Mouse (Mus musculus) intestine, embryonic 16.5 days (tissue): ENCODE measurements around the gene Sertad1. TPM values are rescaled to one million over a fixed set of nuclear protein-coding genes. Genes with fewer than 3 reads are reported as not detected.

Experiments used
- ATAC-seq: fragments of 200-750 bp; cut with Nextera tagmentation; 2 replicates; pipeline ENCODE4 v1.8.0; 2017; ENCODE audit warnings: moderate TSS enrichment, moderate library complexity
- H3K27ac ChIP-seq: fragments of 300-500 bp; sonication (generic); 2 replicates; pipeline ENCODE4 v1.5.1; 2014; ENCODE audit warnings: mild to moderate bottlenecking, low read length
- H3K27me3 ChIP-seq: fragments of 300-500 bp; sonication (generic); replicated peaks from 2 replicates; pipeline ENCODE4 v1.6.1; 2014; ENCODE audit warnings: low read length, control low read depth, mixed read lengths; ENCODE audit not compliant: control insufficient read depth, insufficient read depth
- H3K36me3 ChIP-seq: fragments of 300-500 bp; sonication (generic); 2 replicates; pipeline ENCODE4 v1.6.1; 2014; ENCODE audit warnings: low read length, control low read depth; ENCODE audit not compliant: control insufficient read depth, insufficient read depth
- H3K4me1 ChIP-seq: fragments of 300-500 bp; sonication (generic); 2 replicates; pipeline ENCODE4 v1.6.1; 2014; ENCODE audit warnings: low read length, control low read depth, mixed read lengths; ENCODE audit not compliant: control insufficient read depth, insufficient read depth
- H3K4me2 ChIP-seq: fragments of 300-500 bp; sonication (generic); 2 replicates; pipeline ENCODE4 v1.6.1; 2014; ENCODE audit warnings: low read depth, low read length, control low read depth
- H3K4me3 ChIP-seq: fragments of 300-500 bp; sonication (generic); 2 replicates; pipeline ENCODE4 v1.5.1; 2014; ENCODE audit warnings: mild to moderate bottlenecking, low read length
- H3K9ac ChIP-seq: fragments of 300-500 bp; sonication (generic); 2 replicates; pipeline ENCODE4 v1.6.1; 2014; ENCODE audit warnings: low read depth, low read length
- H3K9me3 ChIP-seq: fragments of 300-500 bp; sonication (generic); 2 replicates; pipeline ENCODE4 v1.6.1; 2016; ENCODE audit warnings: low read length, control low read depth; ENCODE audit not compliant: control insufficient read depth
- WGBS: fragments of 180-500 bp; shearing (Covaris S2); extraction: QIAGEN DNeasy Blood & Tissue Kit; methylation state at CpG from one replicate; pipeline ENCODE4 v1.1.7; 2014; 5-methylcytosine and 5-hydroxymethylcytosine counted together
- polyA plus RNA-seq: library from polyadenylated mRNA; unstranded; fragments of >200 nt; fragmentation: Nextera tagmentation; extraction: Ambion mirVana; gene quantifications from 2 replicates; pipeline ENCODE4 v1.2.1, GENCODE M21; 2015

The Sertad1 gene
- polyA plus RNA-seq, 1 experiment from 2014 or later: 43.4 TPM

GRCm38 (mm10) chr7:27449256-27449862 lies 37.4 kb upstream of the Sertad1 start:
- Histone ChIP-seq H3K36me3 (no peaks in the 10 kb centered on the region), H3K4me2 (peak overlapping the region; percentile 98; the same call in 1 of the 2 replicates)

DNA sequence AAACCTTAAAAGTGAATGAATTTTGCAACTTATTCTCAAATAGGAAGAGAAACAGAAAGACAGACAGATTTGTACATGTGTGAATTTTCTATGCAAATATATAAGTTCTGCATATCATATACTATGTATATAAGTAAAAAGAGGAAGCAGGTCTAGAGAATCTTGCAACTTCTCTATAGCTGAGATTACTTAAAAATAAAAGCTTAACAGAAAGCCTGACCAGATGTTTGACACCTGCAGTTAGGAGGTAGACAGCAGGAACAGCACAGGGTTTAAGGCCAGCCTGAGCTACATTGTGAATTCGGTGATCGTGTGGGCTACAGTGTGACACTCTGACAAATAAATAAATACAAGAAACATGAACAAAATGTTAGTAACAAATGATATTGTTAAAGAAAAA lies 35.4 kb upstream of the Sertad1 start:
- Histone ChIP-seq H3K9ac (no peak overlapping the region), H3K27ac (no peak overlapping the region), H3K4me2 (no peak overlapping the region), H3K4me3 (no peak overlapping the region), H3K4me1 (peaks cover 21% of the 10 kb centered on the region), H3K27me3 (peaks cover 8% of the 10 kb centered on the region; the same call in 1 of the 2 replicates), H3K9me3 (no peaks in the 10 kb centered on the region), H3K36me3 (no peaks in the 10 kb centered on the region)
- WGBS: 92% methylated on average over 2 of the region's 2 CpGs
- no peak for ATAC-seq

More at GRCm38 (mm10) chr7:27449256-27449862, 37.4 kb upstream of the Sertad1 start:
- no peaks in the 10 kb centered on the region for H3K9me3 ChIP-seq
- no peak for ATAC-seq
- H3K27ac ChIP-seq: peak overlapping the region; percentile 63
- no peak overlapping the region for H3K9ac ChIP-seq
- WGBS: 56% methylated on average over 10 of the region's 10 CpGs
- peaks cover 18% of the 10 kb centered on the region for H3K27me3 ChIP-seq
- peaks cover 25% of the 10 kb centered on the region for H3K4me1 ChIP-seq
- H3K4me3 ChIP-seq: no peak overlapping the region

DNA sequence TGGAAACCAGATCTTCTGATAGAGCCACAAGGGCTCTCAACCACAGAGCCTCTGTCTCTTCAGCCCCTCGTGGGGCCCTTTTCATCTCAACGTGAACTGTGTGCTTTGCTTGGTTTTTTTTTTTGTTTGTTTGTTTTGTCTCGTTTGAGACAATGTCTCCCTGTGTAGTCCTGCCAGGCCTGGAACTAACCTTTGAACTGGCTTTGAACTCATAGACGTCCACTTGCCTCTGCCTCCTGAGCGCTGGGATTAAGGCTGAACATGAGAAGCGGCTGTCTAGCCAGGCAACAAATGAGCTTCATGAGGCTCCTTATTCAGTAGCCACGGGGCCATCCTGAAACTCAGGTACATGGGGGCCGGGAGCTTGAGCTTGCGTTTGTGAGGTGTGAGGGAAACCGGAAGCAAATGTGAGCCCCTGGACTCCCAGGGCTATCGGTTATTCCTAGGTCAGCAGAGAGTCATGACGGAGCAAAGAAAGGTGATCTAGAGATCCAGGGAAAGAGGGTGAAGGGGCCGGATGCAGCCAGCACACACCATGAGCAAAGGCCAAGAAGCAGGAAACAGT lies 34.4 kb upstream of the Sertad1 start:
- H3K4me1 ChIP-seq: peaks cover 13% of the 10 kb centered on the region
- H3K27ac ChIP-seq: no peak overlapping the region
- WGBS: 57% methylated on average over 13 of the region's 13 CpGs
- H3K4me3 ChIP-seq: no peak overlapping the region
- no peaks in the 10 kb centered on the region for H3K9me3 ChIP-seq
- ATAC-seq: no peak
- no peaks in the 10 kb centered on the region for H3K27me3 ChIP-seq
- H3K9ac ChIP-seq: no peak overlapping the region
- no peak overlapping the region for H3K4me2 ChIP-seq
- H3K36me3 ChIP-seq: no peaks in the 10 kb centered on the region

DNA sequence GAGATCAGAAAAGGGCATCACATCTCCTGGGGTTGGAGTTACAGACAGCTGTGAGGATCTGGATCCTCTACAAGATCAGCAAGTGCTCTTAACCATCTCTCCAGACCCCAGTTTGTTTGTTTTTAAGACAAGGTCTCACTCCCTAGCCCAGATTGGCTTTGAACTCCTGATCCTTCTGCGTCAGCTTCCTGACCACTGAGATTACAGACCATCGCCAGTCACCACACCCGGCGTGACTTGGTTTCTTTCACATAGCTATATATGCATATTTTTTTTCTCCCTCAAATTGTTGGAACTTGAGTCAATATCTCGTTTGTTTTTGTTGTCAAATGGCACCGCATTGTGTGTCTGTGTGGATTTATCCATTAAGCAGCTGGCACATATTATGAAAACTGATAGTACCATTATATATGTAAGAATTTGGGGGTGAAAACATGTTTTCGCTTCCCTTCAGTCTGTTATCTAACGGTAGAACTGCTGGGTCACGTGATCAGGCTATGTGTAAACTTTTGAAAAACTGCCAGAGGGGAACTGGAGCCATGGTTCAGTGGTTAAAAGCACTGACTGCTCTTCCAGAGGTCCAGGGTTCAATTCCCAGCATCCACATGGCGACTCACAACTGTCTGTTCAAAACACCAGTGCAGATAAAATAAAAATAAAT lies 32.1 kb upstream of the Sertad1 start:
- H3K9me3 ChIP-seq: no peaks in the 10 kb centered on the region
- 76% methylated on average over 10 of the region's 10 CpGs for WGBS
- H3K27me3 ChIP-seq: no peaks in the 10 kb centered on the region
- no peaks in the 10 kb centered on the region for H3K4me1 ChIP-seq
- peaks cover 2% of the 10 kb centered on the region; the same call in 1 of the 2 replicates for H3K36me3 ChIP-seq
- no peak overlapping the region for H3K27ac ChIP-seq
- no peak overlapping the region for H3K4me3 ChIP-seq
- H3K4me2 ChIP-seq: no peak overlapping the region
- no peak overlapping the region for H3K9ac ChIP-seq
- no peak for ATAC-seq

DNA sequence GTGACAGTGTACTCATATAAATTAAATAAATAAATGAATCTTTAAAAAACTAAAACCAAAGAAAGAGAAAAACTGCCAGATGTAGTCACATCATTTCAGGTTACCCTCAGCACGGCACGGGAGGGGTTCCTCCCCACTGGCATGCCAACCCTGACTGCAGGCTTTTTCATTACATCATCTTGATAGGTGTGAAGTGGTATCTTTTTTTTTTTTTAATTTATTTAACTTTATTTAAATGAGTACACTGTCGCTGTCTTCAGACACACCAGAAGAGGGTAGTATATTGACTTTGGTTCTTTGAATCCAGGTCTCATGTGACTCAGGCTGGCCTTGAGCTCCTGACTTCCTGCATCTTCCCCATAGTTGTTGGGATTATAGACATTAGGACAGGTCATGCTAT lies 31.4 kb upstream of the Sertad1 start:
- Histone ChIP-seq H3K9me3 (no peaks in the 10 kb centered on the region), H3K4me1 (no peaks in the 10 kb centered on the region), H3K4me2 (no peak overlapping the region), H3K27ac (no peak overlapping the region), H3K36me3 (peaks cover 3% of the 10 kb centered on the region; the same call in 1 of the 2 replicates), H3K9ac (no peak overlapping the region), H3K27me3 (no peaks in the 10 kb centered on the region), H3K4me3 (no peak overlapping the region)
- ATAC-seq: no peak
- WGBS: 91% methylated on average over 3 of the region's 3 CpGs

GRCm38 (mm10) chr7:27458614-27459013 lies 28.1 kb upstream of the Sertad1 start:
- Histone ChIP-seq H3K4me3 (no peak overlapping the region), H3K4me1 (no peaks in the 10 kb centered on the region), H3K9ac (no peak overlapping the region), H3K27me3 (no peaks in the 10 kb centered on the region), H3K9me3 (no peaks in the 10 kb centered on the region), H3K4me2 (no peak overlapping the region), H3K27ac (no peak overlapping the region), H3K36me3 (peaks cover 3% of the 10 kb centered on the region)
- ATAC-seq: no peak
- WGBS: 88% methylated on average over 4 of the region's 4 CpGs

DNA sequence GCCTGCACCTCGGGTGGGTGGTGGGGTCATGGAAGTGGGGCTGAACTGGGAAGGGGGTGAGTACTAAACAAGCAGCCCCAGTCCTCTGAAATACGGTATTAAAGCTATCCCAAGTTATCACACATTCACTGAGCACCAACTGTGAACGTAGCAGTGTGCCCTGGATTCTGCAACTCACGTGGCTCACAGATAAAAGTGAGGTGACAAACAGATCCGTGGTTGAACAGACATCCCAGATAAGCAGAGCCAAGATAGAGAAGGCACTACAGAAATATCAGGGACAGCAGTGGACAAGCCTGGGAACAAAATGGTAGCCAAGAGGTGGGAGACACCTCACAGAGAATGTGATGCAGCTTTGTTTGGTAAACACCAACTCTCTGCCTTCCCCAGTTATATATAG lies 27.1 kb upstream of the Sertad1 start:
- Histone ChIP-seq H3K27ac (no peak overlapping the region), H3K4me1 (no peaks in the 10 kb centered on the region), H3K4me2 (no peak overlapping the region), H3K9ac (no peak overlapping the region), H3K9me3 (no peaks in the 10 kb centered on the region), H3K36me3 (peaks cover 3% of the 10 kb centered on the region), H3K4me3 (no peak overlapping the region), H3K27me3 (no peaks in the 10 kb centered on the region)
- 87% methylated on average over 5 of the region's 5 CpGs for WGBS
- no peak for ATAC-seq

DNA sequence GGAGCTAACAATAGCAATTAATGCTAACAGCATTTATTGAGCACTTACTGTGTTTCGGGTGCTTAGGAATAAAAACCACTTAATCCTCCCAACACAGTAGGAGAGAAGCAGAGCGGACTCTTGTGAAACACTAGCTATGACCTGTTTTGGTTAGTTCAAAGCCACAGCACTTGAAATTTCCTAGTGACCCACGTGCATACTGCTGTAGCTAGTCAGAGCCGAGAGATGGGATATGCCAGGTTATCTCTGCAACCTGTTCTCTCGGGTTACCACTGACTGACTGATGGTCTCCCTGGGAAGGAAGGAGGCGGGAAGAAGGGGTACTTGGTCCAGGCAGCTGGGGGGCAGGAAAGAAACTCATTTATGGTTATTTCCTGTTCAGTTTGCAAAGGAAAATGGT lies 26.2 kb upstream of the Sertad1 start:
- Histone ChIP-seq H3K4me3 (no peak overlapping the region), H3K27me3 (no peaks in the 10 kb centered on the region), H3K27ac (no peak overlapping the region), H3K4me1 (no peaks in the 10 kb centered on the region), H3K9ac (no peak overlapping the region), H3K4me2 (no peak overlapping the region), H3K9me3 (no peaks in the 10 kb centered on the region), H3K36me3 (peaks cover 3% of the 10 kb centered on the region)
- 83% methylated on average over 6 of the region's 6 CpGs for WGBS
- ATAC-seq: no peak

- no peak overlapping the region for H3K9ac ChIP-seq
- H3K27ac ChIP-seq: no peak overlapping the region
- H3K4me2 ChIP-seq: no peak overlapping the region
- ATAC-seq: no peak
- no peak overlapping the region for H3K4me3 ChIP-seq
- no peaks in the 10 kb centered on the region for H3K27me3 ChIP-seq
- WGBS: 33% methylated on average over 4 of the region's 4 CpGs
- no peaks in the 10 kb centered on the region; the same call in 1 of the 2 replicates for H3K36me3 ChIP-seq
- peaks cover 4% of the 10 kb centered on the region; the same call in 1 of the 2 replicates for H3K4me1 ChIP-seq
- no peaks in the 10 kb centered on the region for H3K9me3 ChIP-seq
These were observed 19.1 kb upstream of the Sertad1 start for GRCm38 (mm10) chr7:27467648-27468047.
